Mouse (Mus musculus): ENCODE measurements at regions not wholly inside any gene's neighbourhood (a gene's known extent, or its start where the extent isn't known, plus 50 kb on each side); places are given as distances from the start of the nearest gene placed in this dataset.

GRCm38 (mm10) chr2:133436913-133437843 is 114.8 kb upstream of the Bmp2 start:
- DNase-seq (ENCODE audit: inconsistent ontology term), result no peak

GRCm38 (mm10) chr2:133438018-133438417 is 113.9 kb upstream of the Bmp2 start:
- no peak for DNase-seq (ENCODE audit: inconsistent ontology term)

GRCm38 (mm10) chr2:133443024-133443423 is 108.9 kb upstream of the Bmp2 start:
- DNase-seq (ENCODE audit: inconsistent ontology term), result peak; percentile 70

- peak; percentile 78 for DNase-seq (ENCODE audit: inconsistent ontology term)
Observed at GRCm38 (mm10) chr2:133443490-133443889, 108.5 kb upstream of the Bmp2 start.

GRCm38 (mm10) chr2:133452947-133453346 is 99.0 kb upstream of the Bmp2 start:
- no peak for DNase-seq (ENCODE audit: inconsistent ontology term)

- no peak for DNase-seq (ENCODE audit: inconsistent ontology term)
Observed at GRCm38 (mm10) chr2:133455484-133456170, 96.3 kb upstream of the Bmp2 start.

GRCm38 (mm10) chr2:133456785-133457184 is 95.2 kb upstream of the Bmp2 start:
- DNase-seq (ENCODE audit: inconsistent ontology term), result no peak

GRCm38 (mm10) chr2:133458735-133459134 is 93.2 kb upstream of the Bmp2 start:
- DNase-seq (ENCODE audit: inconsistent ontology term), result no peak

GRCm38 (mm10) chr2:133460814-133461213 is 91.1 kb upstream of the Bmp2 start:
- DNase-seq (ENCODE audit: inconsistent ontology term), result peak; percentile 49

- no peak for DNase-seq (ENCODE audit: inconsistent ontology term)
Observed at GRCm38 (mm10) chr2:133462378-133462777, 89.6 kb upstream of the Bmp2 start.

GRCm38 (mm10) chr2:133467170-133468168 is 84.5 kb upstream of the Bmp2 start:
- DNase-seq (ENCODE audit: inconsistent ontology term), result no peak

- no peak for DNase-seq (ENCODE audit: inconsistent ontology term)
Observed at GRCm38 (mm10) chr2:133472966-133473744, 78.8 kb upstream of the Bmp2 start.

GRCm38 (mm10) chr2:133474174-133474573 is 77.8 kb upstream of the Bmp2 start:
- no peak for DNase-seq (ENCODE audit: inconsistent ontology term)

- DNase-seq (ENCODE audit: inconsistent ontology term), result no peak
Observed at GRCm38 (mm10) chr2:133480870-133481269, 71.1 kb upstream of the Bmp2 start.

- DNase-seq (ENCODE audit: inconsistent ontology term), result no peak
Observed at GRCm38 (mm10) chr2:133481305-133481704, 70.7 kb upstream of the Bmp2 start.

GRCm38 (mm10) chr2:133481785-133482184 is 70.2 kb upstream of the Bmp2 start:
- DNase-seq (ENCODE audit: inconsistent ontology term), result no peak

GRCm38 (mm10) chr2:133495443-133495842 is 56.5 kb upstream of the Bmp2 start:
- DNase-seq (ENCODE audit: inconsistent ontology term), result no peak

GRCm38 (mm10) chr2:133496389-133496788 is 55.6 kb upstream of the Bmp2 start:
- no peak for DNase-seq (ENCODE audit: inconsistent ontology term)

- DNase-seq (ENCODE audit: inconsistent ontology term), result no peak
Observed at GRCm38 (mm10) chr2:133497071-133497470, 54.9 kb upstream of the Bmp2 start.

GRCm38 (mm10) chr2:133497541-133498185 is 54.3 kb upstream of the Bmp2 start:
- no peak for DNase-seq (ENCODE audit: inconsistent ontology term)

Data from Muller cell, postnatal 12 days (primary cell).